ENCODE assay signal across 9 mouse cellular contexts in the genomic region with DNA sequence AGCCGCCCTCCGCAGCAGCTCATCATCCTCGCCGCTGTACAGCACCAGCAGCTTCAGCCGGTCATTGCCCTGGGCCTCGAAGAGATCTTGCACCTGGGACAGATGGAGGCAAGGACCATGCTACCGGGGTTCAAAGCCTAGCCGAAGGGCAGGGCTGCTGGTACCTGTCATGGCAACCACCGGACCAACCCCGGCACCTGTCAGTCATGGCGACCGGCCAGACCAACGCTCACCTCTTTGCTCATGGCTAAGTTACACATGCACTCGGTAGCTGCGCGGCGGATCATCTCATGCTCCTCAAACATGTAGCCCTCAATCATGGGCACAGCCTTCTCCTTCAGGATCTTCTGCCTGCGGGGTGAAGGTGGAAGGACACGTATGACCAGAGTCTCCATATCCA.
"Had no signal": no experiment of that assay in that cellular context is flagged by ENCODE, and none has a peak within 500 bp of the region (broad histone marks: within the 10 kb centered on the region; RNA-seq: fewer than 3 reads in every experiment).

No protein-coding gene starts in this region.

- DNase-seq: kidney, postnatal 36 days; liver; liver, embryonic 13.5 days; liver, postnatal 0 days; lung, postnatal 14 days; right cerebral cortex, adult 18-20 months; right cerebral cortex, postnatal 25 days; thymus, adult 18-20 months; thymus, postnatal 14 days had no signal
